Mouse (Mus musculus) lung, postnatal 14 days (tissue): ENCODE results near the gene 2310057M21Rik.
A peak's percentile ranks its signal among the peaks of the same experiment; 100 is the strongest.
"Not testable (repeated sequence)": the region's sequence is repeated elsewhere in the genome, so short reads cannot be mapped to it uniquely, and the experiment has no call there.

Experiments
- DNase-seq: peaks from one replicate; pipeline ENCODE4 v3.0.0; 2021

2310057M21Rik gene

GRCm38 (mm10) chr7:131362615-131363300 lies at the start of gene 2310057M21Rik:
Gene 2310057M21Rik (minus strand): TSS chr7:131362759.
- peak; percentile 95 for DNase-seq

GRCm38 (mm10) chr7:131411941-131412270 lies 49.3 kb upstream of the 2310057M21Rik start:
- DNase-seq = no peak

DNA sequence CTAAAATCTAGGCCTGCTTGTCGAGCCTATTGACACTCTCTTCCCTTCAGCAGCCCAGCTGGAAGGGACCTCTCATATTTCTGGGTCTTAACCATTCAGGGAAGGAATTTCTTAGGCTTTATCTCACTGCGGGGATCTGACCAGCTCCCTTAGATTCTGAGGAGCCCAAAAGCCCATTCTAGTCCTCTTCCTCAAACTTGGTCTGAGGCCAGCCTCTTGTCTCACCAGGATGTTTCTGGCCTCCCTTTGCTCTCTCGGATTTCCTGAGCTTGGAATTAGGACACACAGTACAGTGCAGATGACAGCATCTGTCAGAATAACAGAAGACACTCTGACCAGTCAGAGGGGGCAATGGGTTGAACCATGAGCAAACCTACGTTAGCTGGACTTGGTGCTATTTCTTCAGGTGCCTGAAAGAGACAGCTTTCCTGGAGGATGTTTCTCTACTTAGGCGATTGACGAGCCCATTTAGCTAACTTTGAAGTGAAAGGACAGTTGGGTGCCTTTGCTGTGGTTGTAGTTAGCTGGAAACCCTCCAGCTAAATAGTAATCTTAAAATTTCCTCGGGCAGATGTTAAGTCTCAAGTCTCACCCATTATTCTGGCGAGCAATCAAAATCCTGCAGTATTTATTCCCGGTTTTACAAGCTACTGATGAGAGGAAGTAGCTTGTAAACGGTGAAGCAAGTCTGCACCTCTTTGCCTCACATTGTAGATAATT lies 48.8 kb upstream of the 2310057M21Rik start:
- DNase-seq = peak; percentile 58

DNA sequence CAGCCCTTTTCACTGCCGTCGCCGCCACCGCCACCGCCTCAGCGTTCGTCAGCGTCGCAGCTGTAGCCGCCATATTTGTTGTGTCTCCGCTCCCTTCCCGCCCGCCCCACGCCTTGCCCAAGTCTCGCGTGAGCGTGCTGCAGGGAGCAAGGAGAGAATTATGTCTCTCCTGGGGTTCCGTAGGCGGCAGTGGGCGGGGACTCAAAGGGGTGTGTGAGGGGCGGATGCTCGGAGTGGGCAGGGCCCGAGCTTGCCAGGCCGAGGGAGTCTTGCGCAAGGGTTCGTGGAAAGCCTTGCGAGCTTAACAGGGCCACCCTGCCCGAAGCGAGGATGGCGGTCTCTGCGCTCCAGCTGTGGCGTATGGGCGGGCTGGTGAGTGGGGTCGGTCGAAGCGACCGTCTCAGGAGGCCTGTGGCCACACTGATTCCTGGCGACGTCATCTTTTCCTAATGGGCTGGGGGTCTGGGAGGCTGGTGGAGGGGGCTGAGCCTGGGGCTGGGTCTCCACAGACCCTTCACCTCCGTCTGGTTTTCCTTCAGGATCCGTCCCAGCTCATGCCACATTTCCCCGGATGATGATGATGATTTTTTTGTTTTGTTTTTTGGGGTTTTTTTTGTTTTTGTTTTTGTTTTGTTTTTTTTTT lies 48.0 kb upstream of the 2310057M21Rik start, which contains the start of the genes Ikzf5 and Acadsb:
Gene Ikzf5 (minus strand): TSS at position 106 of the 643 bp plus-strand sequence.
Gene Acadsb (plus strand): TSS at position 186 of the 643 bp plus-strand sequence.
- peak; percentile 100 for DNase-seq

GRCm38 (mm10) chr7:131409988-131410385 lies 47.4 kb upstream of the 2310057M21Rik start:
- no peak for DNase-seq

DNA sequence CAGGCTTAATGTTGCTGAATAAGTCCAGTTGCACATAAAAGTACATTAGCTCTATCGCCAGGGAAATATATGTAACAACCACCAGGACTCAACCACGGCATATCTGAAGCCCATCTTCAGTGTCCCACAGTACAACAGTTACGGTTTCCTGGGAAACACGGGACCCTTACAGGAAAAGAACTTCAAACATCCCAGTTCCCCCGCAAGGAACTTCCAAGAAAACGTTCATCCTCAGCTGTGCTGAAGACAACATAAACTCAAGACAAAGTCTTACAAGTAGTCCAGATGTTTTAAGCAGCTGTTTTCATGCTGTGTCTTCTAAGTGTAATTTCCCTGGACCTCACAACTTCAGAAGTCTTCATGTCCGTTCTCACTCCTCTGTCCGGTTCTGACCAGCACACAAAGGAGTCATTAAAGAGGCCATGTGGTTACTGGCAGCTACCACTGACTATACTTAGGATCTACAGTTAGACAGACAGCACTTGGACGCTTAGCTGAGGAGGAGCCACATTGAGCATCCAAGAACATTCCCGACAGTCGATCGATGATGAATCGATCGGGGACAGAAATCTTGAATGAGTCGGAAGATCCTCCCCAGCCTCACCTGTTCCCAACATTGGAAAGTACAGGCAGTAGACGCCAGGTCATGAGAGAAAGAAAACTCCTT lies 46.9 kb upstream of the 2310057M21Rik start:
- DNase-seq = peak; percentile 4

DNA sequence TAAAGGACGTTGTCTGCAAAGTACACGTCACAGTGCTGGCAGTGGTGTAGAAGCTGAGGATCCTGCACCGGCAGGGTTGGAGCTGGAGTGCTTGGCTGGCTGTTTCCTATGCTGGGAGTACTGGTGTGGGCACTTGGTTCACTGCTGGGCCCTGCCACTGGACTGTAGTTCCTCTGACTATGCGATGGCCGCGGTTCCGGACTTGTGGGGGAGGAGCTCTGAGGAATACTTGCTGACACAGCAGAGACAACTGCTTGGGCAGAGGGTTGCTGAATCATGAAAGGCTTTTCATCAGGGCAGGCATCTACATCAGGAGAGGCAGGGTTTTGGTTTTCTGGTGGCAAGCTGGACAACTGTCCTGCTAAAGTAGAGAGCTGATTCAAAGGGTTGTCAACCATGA lies 29.2 kb upstream of the 2310057M21Rik start:
- DNase-seq = not testable (repeated sequence)

DNA sequence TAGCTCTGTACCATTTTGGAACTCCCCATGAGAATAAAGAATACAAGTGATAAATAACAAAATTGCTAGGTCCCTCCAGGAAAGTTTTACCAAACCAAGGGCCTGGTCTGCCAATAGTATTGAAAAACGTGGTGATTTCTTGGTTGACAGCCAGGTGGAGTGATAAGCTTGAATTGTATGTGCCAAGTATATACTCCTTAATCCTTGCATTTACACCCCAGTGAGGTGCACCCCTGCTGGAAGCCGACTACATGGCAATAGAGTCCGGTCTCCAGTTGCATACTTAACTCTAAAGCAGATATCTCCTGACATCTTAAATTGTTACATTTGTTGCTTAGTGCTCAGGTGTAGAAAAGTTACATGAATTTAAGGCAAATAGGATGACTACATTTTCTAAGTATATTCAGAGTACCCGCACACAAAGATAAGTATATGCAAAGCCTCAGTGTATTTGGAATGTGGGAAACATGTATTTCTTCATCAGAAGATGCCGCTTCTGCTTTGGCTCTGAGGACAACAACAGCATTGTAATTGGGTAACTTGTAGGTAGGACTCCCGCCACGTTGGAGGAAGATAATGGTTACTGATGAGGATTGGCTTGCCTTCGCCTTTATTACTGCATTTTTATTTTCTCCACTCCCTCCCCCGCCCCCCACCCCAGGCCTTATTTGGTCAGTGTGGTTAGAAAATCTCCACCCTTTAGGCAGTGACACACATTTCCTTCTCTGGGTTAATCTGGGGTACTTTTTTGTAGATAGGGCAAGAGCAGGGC lies 9.5 kb upstream of the 2310057M21Rik start:
- no peak for DNase-seq

- DNase-seq = no peak
Observed at GRCm38 (mm10) chr7:131371470-131371860, 8.9 kb upstream of the 2310057M21Rik start.

- DNase-seq = peak; percentile 87
Observed at GRCm38 (mm10) chr7:131370648-131371469, 8.3 kb upstream of the 2310057M21Rik start, which contains the start of gene Pstk. Gene Pstk (plus strand): TSS chr7:131371141.

DNA sequence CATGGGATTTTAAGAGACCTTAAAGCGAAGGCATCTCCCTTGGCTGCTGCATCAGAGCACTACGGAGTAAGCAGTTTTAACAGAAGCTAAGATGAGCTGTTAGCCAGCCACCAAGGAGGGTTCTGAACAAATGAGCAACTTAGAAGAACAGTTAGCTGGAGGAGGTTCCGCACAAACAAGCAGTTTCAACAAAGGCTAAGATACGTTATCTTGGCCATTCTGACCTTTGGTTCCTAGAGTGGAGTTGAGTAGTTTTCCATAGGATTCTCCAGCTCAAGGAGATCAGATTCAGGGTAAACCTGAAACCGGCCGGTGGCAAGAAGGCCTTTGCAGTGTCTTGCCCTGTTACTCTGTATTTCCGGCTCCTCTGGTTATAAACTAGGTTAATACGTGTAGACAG lies 1.6 kb upstream of the 2310057M21Rik start:
- DNase-seq = no peak

GRCm38 (mm10) chr7:131362269-131362614 lies 317 bp downstream of the 2310057M21Rik start:
- DNase-seq = no peak

GRCm38 (mm10) chr7:131356105-131356504 lies 6.5 kb downstream of the 2310057M21Rik start:
- DNase-seq = no peak

- no peak for DNase-seq
Observed at GRCm38 (mm10) chr7:131345856-131346541, 16.6 kb downstream of the 2310057M21Rik start.

DNA sequence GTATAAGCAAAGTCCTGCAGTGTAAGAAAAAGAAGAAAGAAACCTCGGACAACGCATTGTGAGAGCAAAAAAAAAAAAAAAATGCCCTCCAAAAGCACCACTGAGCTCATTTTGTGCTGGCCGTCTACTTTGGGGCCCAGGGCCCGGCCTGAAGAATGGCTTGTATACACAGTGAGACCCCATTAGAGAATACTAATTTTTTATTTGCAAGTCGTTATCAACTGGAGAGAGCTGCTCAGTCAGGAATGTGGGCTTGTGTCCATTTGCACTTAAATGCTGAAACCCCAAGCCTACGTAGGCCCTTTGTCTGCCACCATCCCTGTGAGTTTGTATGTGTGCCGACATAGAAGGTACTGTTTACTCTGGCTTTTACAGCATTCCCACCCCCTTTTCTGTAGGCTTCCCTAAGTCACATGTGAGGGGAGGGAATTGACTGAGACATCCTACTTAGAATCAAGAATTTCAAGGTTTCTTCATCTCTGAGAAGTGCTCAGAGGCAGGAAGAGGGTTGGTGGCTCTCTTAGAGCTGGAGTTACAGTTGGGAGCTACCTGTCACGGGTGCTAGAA lies 25.0 kb downstream of the 2310057M21Rik start:
- DNase-seq = no peak

- DNase-seq = no peak
Observed at GRCm38 (mm10) chr7:131333564-131333963, 29.0 kb downstream of the 2310057M21Rik start, which contains the start of gene Fam24a. Gene Fam24a (plus strand): TSS chr7:131333864.

GRCm38 (mm10) chr7:131331688-131332087 lies 30.9 kb downstream of the 2310057M21Rik start:
- no peak for DNase-seq

DNA sequence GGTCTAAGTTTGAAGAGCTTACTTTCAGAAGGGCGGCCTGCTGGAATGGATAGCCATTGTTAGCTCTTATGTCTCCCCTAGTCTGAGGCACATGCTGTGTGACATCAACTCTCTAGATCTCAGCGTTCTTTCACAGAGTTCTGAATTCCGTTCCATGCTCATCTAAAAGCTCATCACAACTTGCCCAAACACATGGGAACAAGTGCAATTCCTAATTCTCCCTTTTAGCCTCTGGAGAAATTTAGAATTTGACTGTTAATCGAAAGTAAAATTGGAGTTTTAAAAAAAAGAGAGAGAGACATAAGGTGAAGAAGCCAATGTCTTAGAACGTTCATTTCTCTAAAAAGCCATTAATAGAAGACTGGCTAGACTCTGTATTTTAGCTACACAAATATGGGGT lies 33.1 kb downstream of the 2310057M21Rik start, which contains the start of gene Fam24b:
Gene Fam24b (minus strand): TSS at position 101 of the 400 bp plus-strand sequence.
- DNase-seq = no peak

GRCm38 (mm10) chr7:131327054-131327453 lies 35.5 kb downstream of the 2310057M21Rik start:
- no peak for DNase-seq

GRCm38 (mm10) chr7:131322192-131322591 lies 40.4 kb downstream of the 2310057M21Rik start, which contains the start of gene Cuzd1:
Gene Cuzd1 (minus strand): TSS chr7:131322292.
- no peak for DNase-seq
